Comparison of ENCODE assay signal across 29 mouse cellular contexts in the genomic region with DNA sequence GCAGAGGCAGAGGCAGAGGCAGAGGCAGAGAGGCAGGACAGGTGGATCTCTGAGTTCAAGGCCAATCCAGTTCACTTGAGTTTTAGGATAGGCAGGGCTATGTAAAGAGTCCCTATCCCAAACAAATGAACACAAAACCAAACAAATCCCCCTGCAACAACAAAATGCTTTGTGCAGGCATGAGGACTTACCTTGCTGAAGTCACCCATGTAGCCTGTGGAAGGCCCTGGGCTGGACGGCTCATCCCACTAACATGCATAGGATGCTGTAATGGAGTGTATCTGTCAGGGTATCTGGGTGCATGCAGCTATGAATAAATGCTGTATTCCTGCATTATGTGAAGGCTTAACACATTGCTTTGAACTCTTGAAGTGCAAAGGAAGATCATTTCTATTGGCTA.
"Had no signal": no experiment of that assay in that cellular context is flagged by ENCODE, and none has a peak within 500 bp of the region (broad histone marks: within the 10 kb centered on the region; RNA-seq: fewer than 3 reads in every experiment).

No protein-coding gene starts in this region.

- DNase-seq: left cerebral cortex, postnatal 4 days; liver; liver, embryonic 13.5 days; liver, postnatal 0 days; lung, adult 18-20 months; lung, adult 2 months; lung, embryonic 14.5 days; lung, postnatal 10 days; lung, postnatal 14 days; lung, postnatal 36 days; lung, postnatal 4 days had no signal

- ATAC-seq: liver, embryonic 12.5 days; liver, postnatal 0 days; lung, postnatal 0 days; midbrain, embryonic 13.5 days; midbrain, embryonic 16.5 days had no signal

- H3K9ac ChIP-seq: limb, embryonic 12.5 days; limb, embryonic 13.5 days; limb, embryonic 15.5 days; liver, embryonic 12.5 days; liver, embryonic 13.5 days; liver, embryonic 14.5 days; liver, embryonic 15.5 days; liver, postnatal 0 days; lung, embryonic 14.5 days; lung, embryonic 15.5 days; midbrain, embryonic 12.5 days; midbrain, embryonic 13.5 days; neural tube, embryonic 12.5 days had no signal

- H3K36me3 ChIP-seq: limb, embryonic 10.5 days; limb, embryonic 12.5 days; limb, embryonic 13.5 days; limb, embryonic 15.5 days; liver, embryonic 12.5 days; liver, embryonic 13.5 days; liver, embryonic 15.5 days; lung, embryonic 15.5 days; midbrain, embryonic 12.5 days; midbrain, embryonic 13.5 days; neural tube, embryonic 12.5 days had no signal

- H3K27me3 ChIP-seq: megakaryocyte, embryonic 14.5 days had no signal

- H3K4me2 ChIP-seq: limb, embryonic 12.5 days; limb, embryonic 13.5 days; limb, embryonic 15.5 days; liver, embryonic 11.5 days; liver, embryonic 12.5 days; liver, embryonic 13.5 days; liver, embryonic 15.5 days; lung, embryonic 14.5 days; lung, embryonic 15.5 days; midbrain, embryonic 12.5 days; midbrain, embryonic 13.5 days; neural tube, embryonic 12.5 days had no signal

- H3K4me1 ChIP-seq: liver, embryonic 12.5 days; liver, embryonic 13.5 days; liver, embryonic 15.5 days; lung, embryonic 15.5 days; megakaryocyte, embryonic 14.5 days had no signal

- H3K4me3 ChIP-seq: left cerebral cortex, adult 2 months; limb, embryonic 10.5 days; limb, embryonic 12.5 days; limb, embryonic 13.5 days; limb, embryonic 15.5 days; liver, embryonic 12.5 days; liver, embryonic 13.5 days; liver, embryonic 15.5 days; lung, embryonic 15.5 days; megakaryocyte, embryonic 14.5 days; midbrain, embryonic 12.5 days; midbrain, embryonic 13.5 days; myocyte; neural tube, embryonic 12.5 days had no signal

- H3K27ac ChIP-seq: left cerebral cortex, adult 2 months; limb, embryonic 10.5 days; limb, embryonic 12.5 days; limb, embryonic 13.5 days; limb, embryonic 15.5 days; liver, embryonic 12.5 days; liver, embryonic 13.5 days; liver, embryonic 14.5 days; liver, embryonic 15.5 days; lung, embryonic 15.5 days; macrophage; midbrain, embryonic 12.5 days; midbrain, embryonic 13.5 days; neural tube, embryonic 12.5 days had no signal

- H3K9me3 ChIP-seq: limb, embryonic 10.5 days; limb, embryonic 12.5 days; limb, embryonic 13.5 days; limb, embryonic 15.5 days; liver, embryonic 12.5 days; liver, embryonic 13.5 days; liver, embryonic 15.5 days; lung, embryonic 15.5 days; midbrain, embryonic 12.5 days; neural tube, embryonic 12.5 days had no signal
